20 mouse cellular contexts compared by ENCODE assay signal in genomic region chr19:40888887-40889286, GRCm38 (mm10).
"Had no signal": no experiment of that assay in that cellular context is flagged by ENCODE, and none has a peak within 500 bp of the region (broad histone marks: within the 10 kb centered on the region; RNA-seq: fewer than 3 reads in every experiment).

No protein-coding gene starts in this region.

- H3K9ac ChIP-seq: liver, embryonic 12.5 days; liver, embryonic 14.5 days; lung, embryonic 15.5 days; midbrain, embryonic 13.5 days; midbrain, embryonic 15.5 days; neural tube, embryonic 12.5 days had no signal

- H3K4me3 ChIP-seq: liver, embryonic 12.5 days; lung, embryonic 15.5 days; megakaryocyte, embryonic 14.5 days; midbrain, embryonic 13.5 days; midbrain, embryonic 15.5 days; neural tube, embryonic 12.5 days had no signal

- H3K4me1 ChIP-seq: lung, embryonic 15.5 days; midbrain, embryonic 13.5 days; neural tube, embryonic 12.5 days had no signal

- DNase-seq: lung, adult 2 months; lung, postnatal 14 days; lung, postnatal 36 days; retina, postnatal 1 day; right cerebral cortex, adult 18-20 months; right cerebral cortex, postnatal 25 days; right cerebral cortex, postnatal 4 days; thymus, adult 18-20 months; thymus, postnatal 14 days; thymus, postnatal 4 days had no signal

- H3K36me3 ChIP-seq: liver, embryonic 12.5 days; lung, embryonic 15.5 days; midbrain, embryonic 13.5 days; midbrain, embryonic 15.5 days; neural tube, embryonic 12.5 days had no signal

- H3K9me3 ChIP-seq: midbrain, embryonic 13.5 days; midbrain, embryonic 15.5 days; neural tube, embryonic 12.5 days had no signal

- H3K4me2 ChIP-seq: liver, embryonic 12.5 days; lung, embryonic 15.5 days; midbrain, embryonic 11.5 days; midbrain, embryonic 13.5 days; midbrain, embryonic 15.5 days; neural tube, embryonic 12.5 days had no signal

- ATAC-seq: liver, embryonic 12.5 days; lung, postnatal 0 days; midbrain, embryonic 13.5 days; midbrain, embryonic 15.5 days had no signal

- H3K27ac ChIP-seq: liver, embryonic 12.5 days; liver, embryonic 14.5 days; lung, embryonic 15.5 days; macrophage; midbrain, embryonic 13.5 days; midbrain, embryonic 15.5 days; neural tube, embryonic 12.5 days had no signal
